Mouse (Mus musculus) thymus, postnatal 0 days (tissue): ENCODE results near the gene Themis. TPM values are rescaled to one million over a fixed set of nuclear protein-coding genes. Genes with fewer than 3 reads are reported as not detected.

Source experiments
- DNase-seq: peaks from one replicate; pipeline ENCODE4 v3.0.0-alpha.2; 2015; ENCODE audit warnings: low spot score
- polyA plus RNA-seq: library from polyadenylated mRNA; unstranded; fragments of >200 nt; fragmentation: Nextera tagmentation; extraction: Ambion mirVana; gene quantifications from 2 replicates; pipeline ENCODE4 v1.2.1, GENCODE M21; 2015

Gene Themis
- 109 and 120 TPM in 2 replicates for polyA plus RNA-seq

GRCm38 (mm10) chr10:28668261-28668660 is at the start of gene Themis:
Gene Themis (plus strand): TSS chr10:28668360.
- DNase-seq, result peak; percentile 92

- DNase-seq, result peak; percentile 91
These were observed 48.7 kb upstream of the Themis start for GRCm38 (mm10) chr10:28619415-28619814.

GRCm38 (mm10) chr10:28636096-28636495 is 32.1 kb upstream of the Themis start:
- no peak for DNase-seq

GRCm38 (mm10) chr10:28641887-28642286 is 26.3 kb upstream of the Themis start:
- DNase-seq, result no peak

GRCm38 (mm10) chr10:28647855-28648254 is 20.3 kb upstream of the Themis start:
- no peak for DNase-seq

GRCm38 (mm10) chr10:28649109-28649899 is 18.9 kb upstream of the Themis start:
- peak; percentile 24 for DNase-seq

GRCm38 (mm10) chr10:28649900-28650160 is 18.3 kb upstream of the Themis start:
- no peak for DNase-seq

- DNase-seq, result no peak
These were observed 16.2 kb upstream of the Themis start for GRCm38 (mm10) chr10:28651910-28652309.

- no peak for DNase-seq
These were observed 13.4 kb upstream of the Themis start for GRCm38 (mm10) chr10:28654733-28655132.

GRCm38 (mm10) chr10:28665141-28665540 is 3.0 kb upstream of the Themis start:
- peak; percentile 69 for DNase-seq

- DNase-seq, result no peak
These were observed 5.8 kb downstream of the Themis start for GRCm38 (mm10) chr10:28673931-28674330.

- DNase-seq, result no peak
These were observed 7.2 kb downstream of the Themis start for GRCm38 (mm10) chr10:28675337-28675736.

- peak; percentile 56 for DNase-seq
These were observed 26.8 kb downstream of the Themis start for GRCm38 (mm10) chr10:28694981-28695380.

- DNase-seq, result no peak
These were observed 27.9 kb downstream of the Themis start for GRCm38 (mm10) chr10:28696032-28696431.

GRCm38 (mm10) chr10:28698175-28698574 is 30.0 kb downstream of the Themis start:
- DNase-seq, result no peak

GRCm38 (mm10) chr10:28721828-28722227 is 53.7 kb downstream of the Themis start:
- no peak for DNase-seq

- DNase-seq, result no peak
These were observed 55.1 kb downstream of the Themis start for GRCm38 (mm10) chr10:28723266-28723665.

- DNase-seq, result peak; percentile 65
These were observed 62.0 kb downstream of the Themis start for GRCm38 (mm10) chr10:28730122-28730521.

- no peak for DNase-seq
These were observed 69.8 kb downstream of the Themis start for GRCm38 (mm10) chr10:28737953-28738352.

GRCm38 (mm10) chr10:28746426-28746825 is 78.3 kb downstream of the Themis start:
- DNase-seq, result no peak

- DNase-seq, result no peak
These were observed 85.2 kb downstream of the Themis start for GRCm38 (mm10) chr10:28753321-28753720.

- DNase-seq, result no peak
These were observed 86.8 kb downstream of the Themis start for GRCm38 (mm10) chr10:28754927-28755326.

- DNase-seq, result no peak
These were observed 108.7 kb downstream of the Themis start for GRCm38 (mm10) chr10:28776777-28777402.
